Mouse (Mus musculus): ENCODE data around the gene Tnfrsf19. TPM values are rescaled to one million over a fixed set of nuclear protein-coding genes. Genes with fewer than 3 reads are reported as not detected.

Gene Tnfrsf19
- total RNA-seq, 2 experiments from 2014 or later, result 6.9 to 10.8 TPM

GRCm38 (mm10) chr14:60970961-60971360 is 75.3 kb downstream of the Tnfrsf19 start:
- DNase-seq (ENCODE audit: low spot score), result no peak

- no peak for DNase-seq (ENCODE audit: low spot score)
Measured at GRCm38 (mm10) chr14:60966061-60966460, 80.2 kb downstream of the Tnfrsf19 start.

- no peak for DNase-seq (ENCODE audit: low spot score)
Measured at GRCm38 (mm10) chr14:60964016-60964810, 82.1 kb downstream of the Tnfrsf19 start.

- DNase-seq (ENCODE audit: low spot score), result no peak
Measured at GRCm38 (mm10) chr14:60957611-60958157, 88.6 kb downstream of the Tnfrsf19 start.

- no peak for DNase-seq (ENCODE audit: low spot score)
Measured at GRCm38 (mm10) chr14:60937481-60938039, 108.7 kb downstream of the Tnfrsf19 start.

- no peak for DNase-seq (ENCODE audit: low spot score)
Measured at GRCm38 (mm10) chr14:60935705-60936104, 110.6 kb downstream of the Tnfrsf19 start.

GRCm38 (mm10) chr14:60926011-60926410 is 120.3 kb downstream of the Tnfrsf19 start:
- no peak for DNase-seq (ENCODE audit: low spot score)

- no peak for DNase-seq (ENCODE audit: low spot score)
Measured at GRCm38 (mm10) chr14:60916661-60917060, 129.6 kb downstream of the Tnfrsf19 start.

Other genes with a start within 250 kb of the Tnfrsf19 start
- 10 to 100 TPM; 12.7 to 15.3 TPM for gene Sacs, start 92.0 kb upstream of the Tnfrsf19 start, total RNA-seq (2021)
- gene Sgcg, start 212.0 kb upstream of the Tnfrsf19 start, total RNA-seq (2021), result 100 to 1,000 TPM; 119 to 130 TPM

Measured in gastrocnemius, adult 18-20 months (tissue).